Mouse (Mus musculus): ENCODE measurements around the gene Neu2. TPM values are rescaled to one million over a fixed set of nuclear protein-coding genes. Genes with fewer than 3 reads are reported as not detected.

The Neu2 gene
- total RNA-seq, 2 experiments from 2014 or later = 0.46 to 0.83 TPM

GRCm38 (mm10) chr1:87537008-87537407 is 27.3 kb downstream of the Neu2 start:
- DNase-seq (ENCODE audit: low spot score in 2 of 2) = no peak

- peak in 1 of 2 experiments; percentile 44 for DNase-seq (ENCODE audit: low spot score in 2 of 2)
Measured at GRCm38 (mm10) chr1:87541614-87542013, 31.9 kb downstream of the Neu2 start.

- no peak for DNase-seq (ENCODE audit: low spot score in 2 of 2)
Measured at GRCm38 (mm10) chr1:87551008-87551407, 41.3 kb downstream of the Neu2 start.

- DNase-seq (ENCODE audit: low spot score in 2 of 2) = no peak
Measured at GRCm38 (mm10) chr1:87553586-87553985, 43.9 kb downstream of the Neu2 start.

GRCm38 (mm10) chr1:87562967-87563366 is 53.3 kb downstream of the Neu2 start:
- no peak for DNase-seq (ENCODE audit: low spot score in 2 of 2)

- DNase-seq (ENCODE audit: low spot score in 2 of 2) = no peak
Measured at GRCm38 (mm10) chr1:87565760-87566159, 56.1 kb downstream of the Neu2 start.

- no peak for DNase-seq (ENCODE audit: low spot score in 2 of 2)
Measured at GRCm38 (mm10) chr1:87568398-87568797, 58.7 kb downstream of the Neu2 start.

GRCm38 (mm10) chr1:87573261-87573660 is 63.6 kb downstream of the Neu2 start:
- no peak for DNase-seq (ENCODE audit: low spot score in 2 of 2)

- no peak for DNase-seq (ENCODE audit: low spot score in 2 of 2)
Measured at GRCm38 (mm10) chr1:87573800-87574215, 64.1 kb downstream of the Neu2 start, which contains the start of gene Ngef. Gene Ngef (minus strand): TSS chr1:87573870.

GRCm38 (mm10) chr1:87574353-87574752 is 64.7 kb downstream of the Neu2 start:
- DNase-seq (ENCODE audit: low spot score in 2 of 2) = no peak

- peak; percentile 40 to 46 for DNase-seq (ENCODE audit: low spot score in 2 of 2)
Measured at GRCm38 (mm10) chr1:87574785-87575184, 65.1 kb downstream of the Neu2 start.

- no peak for DNase-seq (ENCODE audit: low spot score in 2 of 2)
Measured at GRCm38 (mm10) chr1:87578965-87579364, 69.3 kb downstream of the Neu2 start.

GRCm38 (mm10) chr1:87580824-87581223 is 71.1 kb downstream of the Neu2 start:
- no peak for DNase-seq (ENCODE audit: low spot score in 2 of 2)

- no peak for DNase-seq (ENCODE audit: low spot score in 2 of 2)
Measured at GRCm38 (mm10) chr1:87589162-87589561, 79.5 kb downstream of the Neu2 start.

GRCm38 (mm10) chr1:87589980-87590379 is 80.3 kb downstream of the Neu2 start:
- no peak for DNase-seq (ENCODE audit: low spot score in 2 of 2)

- no peak for DNase-seq (ENCODE audit: low spot score in 2 of 2)
Measured at GRCm38 (mm10) chr1:87594261-87594660, 84.6 kb downstream of the Neu2 start.

- DNase-seq (ENCODE audit: low spot score in 2 of 2) = no peak
Measured at GRCm38 (mm10) chr1:87594671-87595070, 85.0 kb downstream of the Neu2 start.

- DNase-seq (ENCODE audit: low spot score in 2 of 2) = no peak
Measured at GRCm38 (mm10) chr1:87600533-87600932, 90.8 kb downstream of the Neu2 start.

- no peak for DNase-seq (ENCODE audit: low spot score in 2 of 2)
Measured at GRCm38 (mm10) chr1:87601801-87602200, 92.1 kb downstream of the Neu2 start.

GRCm38 (mm10) chr1:87603389-87603788 is 93.7 kb downstream of the Neu2 start:
- no peak for DNase-seq (ENCODE audit: low spot score in 2 of 2)

- DNase-seq (ENCODE audit: low spot score in 2 of 2) = no peak
Measured at GRCm38 (mm10) chr1:87605296-87605695, 95.6 kb downstream of the Neu2 start.

- DNase-seq (ENCODE audit: low spot score in 2 of 2) = peak; percentile 74 to 76
Measured at GRCm38 (mm10) chr1:87607385-87608091, 97.8 kb downstream of the Neu2 start.

GRCm38 (mm10) chr1:87608416-87609046 is 98.8 kb downstream of the Neu2 start:
- peak; percentile 55 to 65 for DNase-seq (ENCODE audit: low spot score in 2 of 2)

Measured in layer of hippocampus, postnatal 10 days (tissue).